Mouse (Mus musculus): ENCODE measurements at regions not wholly inside any gene's neighbourhood (a gene's known extent, or its start where the extent isn't known, plus 50 kb on each side); places are given as distances from the start of the nearest gene placed in this dataset.

GRCm38 (mm10) chr1:194878440-194878839 is 60.2 kb upstream of the Cd34 start:
- peak; percentile 18 for DNase-seq

GRCm38 (mm10) chr1:194879324-194880233 is 59.0 kb upstream of the Cd34 start:
- peak; percentile 95 for DNase-seq

GRCm38 (mm10) chr1:194881556-194882223 is 56.9 kb upstream of the Cd34 start:
- no peak for DNase-seq

- peak; percentile 31 for DNase-seq
Measured at GRCm38 (mm10) chr1:194885071-194885686, 53.4 kb upstream of the Cd34 start.

GRCm38 (mm10) chr1:194885687-194886077 is 52.9 kb upstream of the Cd34 start:
- DNase-seq: peak; percentile 46
